ENCODE assay signal across 8 mouse cellular contexts in genomic region chr1:135461097-135461730, GRCm38 (mm10). TPM values are rescaled to one million over a fixed set of nuclear protein-coding genes. Genes with fewer than 3 reads are reported as not detected.
A peak's percentile ranks its signal among the peaks of the same experiment; 100 is the strongest.
DNase-seq lines count a peak whose midpoint lies in the region; ATAC-seq and TF ChIP-seq lines count a peak whose summit lies in the region.

No protein-coding gene starts in this region.

- ATAC-seq in kidney, embryonic 14.5 days (ENCODE audit: low FRiP score, low TSS enrichment): 0 out of 2 replicates have a peak, but pooled peaks have one; percentile 28
- ATAC-seq in neural tube, embryonic 12.5 days (ENCODE audit: low FRiP score, low read depth): peak; percentile 29; the same call in 1 of the 2 replicates

- peak; percentile 84 for TF ChIP-seq CTCF in liver, adult 2 months (IDR thresholded peaks at IDR 0.05; ENCODE audit: low read depth, low read length)

- TF ChIP-seq POLR2A in liver, adult 2 months (IDR thresholded peaks at IDR 0.05; ENCODE audit: extremely low read depth, insufficient read depth, low read length): no peak

- no peak overlapping the region for H3K27ac ChIP-seq in kidney, embryonic 14.5 days (ENCODE audit: low read depth, low read length)
- no peak overlapping the region for H3K27ac ChIP-seq in liver, adult 2 months (replicated peaks; ENCODE audit: insufficient read depth, low read depth, low read length)
- no peak overlapping the region for H3K27ac ChIP-seq in neural tube, embryonic 12.5 days

- no peak overlapping the region for H3K4me3 ChIP-seq in kidney, embryonic 14.5 days (ENCODE audit: low read length)
- H3K4me3 ChIP-seq in liver, adult 2 months (ENCODE audit: insufficient read depth, low read depth, low read length): no peak overlapping the region
- no peak overlapping the region for H3K4me3 ChIP-seq in neural tube, embryonic 12.5 days

- peaks cover 57% of the 10 kb centered on the region for H3K36me3 ChIP-seq in kidney, embryonic 14.5 days (ENCODE audit: control insufficient read depth, insufficient read depth, low read length)
- no peaks in the 10 kb centered on the region for H3K36me3 ChIP-seq in liver, adult 2 months (ENCODE audit: control insufficient read depth, insufficient read depth, low read length)
- H3K36me3 ChIP-seq in neural tube, embryonic 12.5 days: peaks cover 71% of the 10 kb centered on the region

- 75% methylated on average over 3 of the region's 3 CpGs for WGBS in kidney, embryonic 14.5 days
- 75% methylated on average over 3 of the region's 3 CpGs for WGBS in liver, adult 2 months
- WGBS in neural tube, embryonic 12.5 days: 89% methylated on average over 3 of the region's 3 CpGs

- peak; percentile 23 for DNase-seq in A20 (ENCODE audit: low read depth, low spot score)
- DNase-seq in adrenal gland, adult 2 months: peak; percentile 73
- peak; percentile 84 for DNase-seq in embryo, embryonic 10.5 days (ENCODE audit: low spot score)
- DNase-seq in gastrocnemius, postnatal 4 days (ENCODE audit: low spot score in 2 of 2): peak; percentile 63 to 77
- DNase-seq in liver, adult 2 months (ENCODE audit: extremely low read depth, low read depth, low spot score): peak; percentile 6
- DNase-seq in testis, postnatal 14 days (ENCODE audit: low spot score): peak; percentile 44

- no peaks in the 10 kb centered on the region for H3K27me3 ChIP-seq in kidney, embryonic 14.5 days (ENCODE audit: control insufficient read depth, insufficient read depth, low read length)
- no peaks in the 10 kb centered on the region for H3K27me3 ChIP-seq in liver, adult 2 months (ENCODE audit: control insufficient read depth, insufficient read depth, low read length)
- no peaks in the 10 kb centered on the region for H3K27me3 ChIP-seq in neural tube, embryonic 12.5 days (replicated peaks)

- no peaks in the 10 kb centered on the region for H3K9me3 ChIP-seq in kidney, embryonic 14.5 days (ENCODE audit: control insufficient read depth, low read length)
- no peaks in the 10 kb centered on the region for H3K9me3 ChIP-seq in neural tube, embryonic 12.5 days

- no peak overlapping the region for H3K9ac ChIP-seq in kidney, embryonic 14.5 days (ENCODE audit: low read depth, low read length)
- H3K9ac ChIP-seq in liver, adult 2 months (ENCODE audit: low read depth, low read length): no peak overlapping the region
- H3K9ac ChIP-seq in neural tube, embryonic 12.5 days: no peak overlapping the region

- H3K79me2 ChIP-seq in liver, adult 2 months (ENCODE audit: control insufficient read depth, insufficient read depth, low read length): no peaks in the 10 kb centered on the region

- H3K4me1 ChIP-seq in kidney, embryonic 14.5 days (ENCODE audit: control insufficient read depth, insufficient read depth, low read length): 0 out of 2 replicates have a peak, but pooled peaks cover 6% of the 10 kb centered on the region
- H3K4me1 ChIP-seq in liver, adult 2 months (ENCODE audit: control insufficient read depth, insufficient read depth, low read length): no peaks in the 10 kb centered on the region
- no peaks in the 10 kb centered on the region for H3K4me1 ChIP-seq in neural tube, embryonic 12.5 days

- H3K4me2 ChIP-seq in kidney, embryonic 14.5 days (replicated peaks; ENCODE audit: low read depth, low read length): no peak overlapping the region
- H3K4me2 ChIP-seq in neural tube, embryonic 12.5 days (replicated peaks): no peak overlapping the region

RNA-seq across cellular contexts. Expression of gene Ipo9, which starts 30.9 kb away (rescaled TPM):
- 10 to 100 TPM; 58.6 to 77.5 TPM for total RNA-seq in adrenal gland, adult 2 months (2021)
- polyA plus RNA-seq in adrenal gland, adult 2 months (2012; rRNA removed): 76.6 and 80.7 TPM in 2 replicates
- total RNA-seq in gastrocnemius, postnatal 4 days (2021): 10 to 100 TPM; 89.2 to 90.6 TPM
- polyA plus RNA-seq in kidney, embryonic 14.5 days (2014; fragmentation: Nextera tagmentation; extraction: Ambion mirVana): 160 and 176 TPM in 2 replicates
- total RNA-seq in liver, adult 2 months (2014; rRNA removed): 17.1 and 20.9 TPM in 2 replicates
- 27.2 and 29.5 TPM in 2 replicates for polyA plus RNA-seq in liver, adult 2 months (2012; rRNA removed)
- 159 and 167 TPM in 2 replicates for polyA plus RNA-seq in neural tube, embryonic 12.5 days (2016; fragmentation: Nextera tagmentation; extraction: Ambion mirVana)

Comparison
In these comparisons a context has a peak if more than half of its experiments do, and no peak if none do; other contexts are left out.
1. DNase-seq: peak in every context shown above with its lines; median percentile 84 in embryo, embryonic 10.5 days; 73 in adrenal gland, adult 2 months; 70 in gastrocnemius, postnatal 4 days; 44 in testis, postnatal 14 days; 23 in A20; 6 in liver, adult 2 months.